In genomic region chr17:43267046-43267749, GRCm38 (mm10) we compare ENCODE assay signal across 11 mouse cellular contexts. TPM values are rescaled to one million over a fixed set of nuclear protein-coding genes. Genes with fewer than 3 reads are reported as not detected.
DNase-seq lines count a peak whose midpoint lies in the region; ATAC-seq and TF ChIP-seq lines count a peak whose summit lies in the region.
"Had no signal": no experiment of that assay in that cellular context is flagged by ENCODE, and none has a peak within 500 bp of the region (broad histone marks: within the 10 kb centered on the region; RNA-seq: fewer than 3 reads in every experiment).

No protein-coding gene starts in this region.

- H3K27ac ChIP-seq in kidney, embryonic 14.5 days (ENCODE audit: low read depth, low read length), result no peak overlapping the region
- no peak overlapping the region for H3K27ac ChIP-seq in MEL (ENCODE audit: control insufficient read depth, low read depth, low read length)
- H3K27ac ChIP-seq: embryonic facial prominence, embryonic 15.5 days had no signal

- peak; percentile 23 for DNase-seq in kidney, adult 9 months
- DNase-seq in A20 (ENCODE audit: low read depth, low spot score), result peak; percentile 34
- peak; percentile 1 for DNase-seq in MEL (ENCODE audit: low read depth, low spot score)
- DNase-seq in right cerebral cortex, adult 2 months (ENCODE audit: low spot score in 2 of 2), result no peak
- DNase-seq in left cerebral cortex, adult 18-20 months (ENCODE audit: low spot score in 2 of 2), result no peak
- no peak for DNase-seq in right cerebral cortex, postnatal 4 days
- DNase-seq: heart, postnatal 14 days; midbrain, embryonic 14.5 days had no signal

- TF ChIP-seq POLR2A in MEL (IDR thresholded peaks at IDR 0.05; ENCODE audit: control insufficient read depth in 1 of 2, insufficient read depth in 1 of 2, low read depth in 1 of 2, low read length in 2 of 2, poor library complexity in 1 of 2), result no peak

- H3K27me3 ChIP-seq in kidney, embryonic 14.5 days (ENCODE audit: control insufficient read depth, insufficient read depth, low read length), result no peaks in the 10 kb centered on the region
- no peaks in the 10 kb centered on the region for H3K27me3 ChIP-seq in MEL (ENCODE audit: control insufficient read depth in 1 of 2, insufficient read depth in 2 of 2, low read length in 2 of 2)
- H3K27me3 ChIP-seq: embryonic facial prominence, embryonic 15.5 days had no signal

- H3K36me3 ChIP-seq in kidney, embryonic 14.5 days (ENCODE audit: control insufficient read depth, insufficient read depth, low read length), result no peaks in the 10 kb centered on the region
- no peaks in the 10 kb centered on the region for H3K36me3 ChIP-seq in MEL (ENCODE audit: control insufficient read depth in 1 of 2, insufficient read depth in 2 of 2, low read length in 2 of 2)
- H3K36me3 ChIP-seq: embryonic facial prominence, embryonic 15.5 days had no signal

- peak in 2 of 3 experiments; percentile 4 to 25; a peak in 3 of 6 replicates for TF ChIP-seq CTCF in MEL (IDR thresholded peaks at IDR 0.05 in 2 of 3, conservative IDR thresholded peaks at IDR 0.05 in 1 of 3; ENCODE audit: control insufficient read depth in 1 of 3, insufficient read depth in 1 of 3, low read depth in 2 of 3, low read length in 3 of 3, poor library complexity in 1 of 3, severe bottlenecking in 1 of 3)

- peaks cover 9% of the 10 kb centered on the region for H3K9me3 ChIP-seq in kidney, embryonic 14.5 days (ENCODE audit: control insufficient read depth, low read length)
- H3K9me3 ChIP-seq in MEL (replicated peaks; ENCODE audit: insufficient read depth, low read length), result no peaks in the 10 kb centered on the region

- H3K79me2 ChIP-seq in MEL (ENCODE audit: control insufficient read depth, insufficient read depth, low read length, poor library complexity), result no peaks in the 10 kb centered on the region

- H3K4me1 ChIP-seq in kidney, embryonic 14.5 days (ENCODE audit: control insufficient read depth, insufficient read depth, low read length), result no peaks in the 10 kb centered on the region
- no peaks in the 10 kb centered on the region for H3K4me1 ChIP-seq in MEL (ENCODE audit: control insufficient read depth in 1 of 2, insufficient read depth in 2 of 2, low read length in 2 of 2)

- WGBS in kidney, embryonic 14.5 days, result 93% methylated on average over 9 of the region's 9 CpGs

- no peak overlapping the region for H3K4me3 ChIP-seq in kidney, embryonic 14.5 days (ENCODE audit: low read length)
- no peak overlapping the region for H3K4me3 ChIP-seq in MEL (ENCODE audit: control insufficient read depth in 1 of 2, insufficient read depth in 1 of 2, low read depth in 2 of 2, low read length in 2 of 2)
- H3K4me3 ChIP-seq: embryonic facial prominence, embryonic 15.5 days had no signal

- ATAC-seq in kidney, embryonic 14.5 days (ENCODE audit: low FRiP score, low TSS enrichment), result no peak
- peak; percentile 52 for ATAC-seq in megakaryocyte, adult 5-6 weeks (ENCODE audit: poor library complexity, severe bottlenecking)

- no peak overlapping the region for H3K4me2 ChIP-seq in kidney, embryonic 14.5 days (replicated peaks; ENCODE audit: low read depth, low read length)
- H3K4me2 ChIP-seq: embryonic facial prominence, embryonic 15.5 days had no signal

- TF ChIP-seq EP300 in MEL (IDR thresholded peaks at IDR 0.05; ENCODE audit: low read depth in 1 of 2, low read length in 2 of 2), result no peak

- no peak overlapping the region for H3K9ac ChIP-seq in kidney, embryonic 14.5 days (ENCODE audit: low read depth, low read length)
- no peak overlapping the region for H3K9ac ChIP-seq in MEL (ENCODE audit: control insufficient read depth, low read depth, low read length, poor library complexity, severe bottlenecking)
- H3K9ac ChIP-seq: embryonic facial prominence, embryonic 15.5 days had no signal

- no peak for TF ChIP-seq RAD21 in MEL (IDR thresholded peaks at IDR 0.05; ENCODE audit: low read depth, low read length)

TF ChIP-seq in MEL, 35 proteins besides CTCF, POLR2A, EP300 and RAD21:
- TF ChIP-seq JUND (IDR thresholded peaks at IDR 0.05; ENCODE audit: low read depth, low read length) (no peak), GATA1 (IDR thresholded peaks at IDR 0.05; ENCODE audit: low read depth, low read length) (no peak), ZKSCAN1 (IDR thresholded peaks at IDR 0.05; ENCODE audit: low read depth, low read length) (no peak), GABPA (IDR thresholded peaks at IDR 0.05; ENCODE audit: low read depth, low read length) (no peak), ZMIZ1 (IDR thresholded peaks at IDR 0.05; ENCODE audit: low read depth, low read length) (no peak), MYC (IDR thresholded peaks at IDR 0.05; ENCODE audit: low read depth, low read length) (no peak), KAT2A (conservative IDR thresholded peaks at IDR 0.05; ENCODE audit: low read depth, low read length) (no peak), UBTF (IDR thresholded peaks at IDR 0.05; ENCODE audit: borderline replicate concordance, insufficient read depth, low read depth, low read length) (no peak)

RNA-seq across cellular contexts. Expression of gene Adgrf1, which starts 2.9 kb away (rescaled TPM):
- 0.24 and 0.49 TPM in 2 replicates for polyA plus RNA-seq in kidney, embryonic 14.5 days (2014; fragmentation: Nextera tagmentation; extraction: Ambion mirVana)
- not detected in 2 replicates for total RNA-seq in MEL (2012; rRNA removed)
- polyA plus RNA-seq in MEL (2012; ENCODE audit: insufficient read depth in 1 of 2, insufficient read length in 2 of 2, low read depth in 1 of 2, low replicate concordance in 2 of 2, missing spikeins in 1 of 2), result not detected
- 0.09 TPM in 1 of 2 replicates, not detected in the other for total RNA-seq in megakaryocyte, adult 5-6 weeks (2015)
- not detected in 2 replicates for total RNA-seq in megakaryocyte, adult 5-6 weeks (2017)
- not detected for total RNA-seq in left cerebral cortex, adult 18-20 months (2021)
- total RNA-seq: heart, postnatal 14 days had no signal
- polyA plus RNA-seq: midbrain, embryonic 14.5 days had no signal

Comparison
In these comparisons a context has a peak if more than half of its experiments do, and no peak if none do; other contexts are left out.
1. DNase-seq: peak in kidney, adult 9 months (single experiment), A20 (single experiment) and MEL (single experiment); none in right cerebral cortex, adult 2 months (0 of 2), left cerebral cortex, adult 18-20 months (0 of 2) and right cerebral cortex, postnatal 4 days (single experiment).